Mouse (Mus musculus): ENCODE data around the gene Lmo1.

GRCm38 (mm10) chr7:109153538-109153937 lies 21.5 kb downstream of the Lmo1 start:
- TF ChIP-seq POLR2A (IDR thresholded peaks at IDR 0.05; ENCODE audit: low read depth, low read length) (no peak), CTCF (IDR thresholded peaks at IDR 0.05; ENCODE audit: extremely low read depth, insufficient read depth, insufficient read length, insufficient replicate concordance) (no peak)
